Mouse (Mus musculus) heart, postnatal 0 days (tissue): Measurements from ENCODE around the gene Cnpy1. TPM values are rescaled to one million over a fixed set of nuclear protein-coding genes. Genes with fewer than 3 reads are reported as not detected.

ENCODE experiments used
- ATAC-seq: fragments of 200-750 bp; cut with Nextera tagmentation; 2 replicates; pipeline ENCODE4 v1.8.0; 2017; ENCODE audit warnings: low read depth, moderate number of reproducible peaks, moderate library complexity; ENCODE audit not compliant: insufficient read depth
- DNase-seq: peaks from one replicate; pipeline ENCODE4 v3.0.0-alpha.2; 2016; ENCODE audit warnings: low spot score
- H3K27ac ChIP-seq: fragments of 300-500 bp; sonication (generic); 2 replicates; pipeline ENCODE4 v1.5.1; 2014; ENCODE audit warnings: low read depth, mild to moderate bottlenecking
- H3K27me3 ChIP-seq: fragments of 300-500 bp; sonication (generic); 2 replicates; pipeline ENCODE4 v1.6.1; 2014; ENCODE audit warnings: low read length, mixed read lengths; ENCODE audit not compliant: control insufficient read depth, insufficient read depth
- H3K36me3 ChIP-seq: fragments of 300-500 bp; sonication (generic); replicated peaks from 2 replicates; pipeline ENCODE4 v1.6.1; 2014; ENCODE audit warnings: low read length, mixed read lengths; ENCODE audit not compliant: control insufficient read depth, insufficient read depth
- H3K4me1 ChIP-seq: fragments of 300-500 bp; sonication (generic); 2 replicates; pipeline ENCODE4 v1.6.1; 2014; ENCODE audit warnings: antibody characterized with exemption; ENCODE audit not compliant: control insufficient read depth, insufficient read depth
- H3K4me2 ChIP-seq: fragments of 300-500 bp; sonication (generic); 2 replicates; pipeline ENCODE4 v1.6.1; 2014; ENCODE audit warnings: low read depth, mild to moderate bottlenecking, low read length, moderate library complexity
- H3K4me3 ChIP-seq: fragments of 300-500 bp; sonication (generic); 2 replicates; pipeline ENCODE4 v1.5.1; 2014; ENCODE audit warnings: low read depth, low read length
- H3K9ac ChIP-seq: fragments of 300-500 bp; sonication (generic); replicated peaks from 2 replicates; pipeline ENCODE4 v1.6.1; 2014; ENCODE audit warnings: low read depth, low read length, mixed read lengths
- H3K9me3 ChIP-seq: fragments of 300-500 bp; sonication (generic); replicated peaks from 2 replicates; pipeline ENCODE4 v1.6.1; 2016; ENCODE audit warnings: low read length; ENCODE audit not compliant: control insufficient read depth
- CTCF ChIP-seq: IDR thresholded peaks from 2 replicates; pipeline ENCODE4 v1.5.1; 2016; ENCODE audit warnings: antibody characterized with exemption, control low read depth, low read depth
- EP300 ChIP-seq: IDR thresholded peaks from 2 replicates; pipeline ENCODE4 v1.6.1; 2016; ENCODE audit warnings: antibody characterized with exemption, low read depth
- WGBS: fragments of 180-500 bp; shearing (Covaris S2); extraction: QIAGEN DNeasy Blood & Tissue Kit; methylation state at CpG from one replicate; pipeline ENCODE4 v1.1.7; 2014; 5-methylcytosine and 5-hydroxymethylcytosine counted together
- polyA plus RNA-seq: library from polyadenylated mRNA; unstranded; fragments of >200 nt; fragmentation: Nextera tagmentation; extraction: Ambion mirVana; gene quantifications from 2 replicates; pipeline ENCODE4 v1.2.1, GENCODE M21; 2015
- total RNA-seq: library from RNA; depleted of rRNA; stranded (reverse); fragments of >200 nt; gene quantifications from 2 replicates; pipeline ENCODE4 v1.2.3, GENCODE M21; 2014; ENCODE audit warnings: low replicate concordance

Cnpy1 gene
- total and polyA plus RNA-seq, 2 experiments from 2014 or later = not detected

GRCm38 (mm10) chr5:28166256-28167231 is 79.1 kb downstream of the Cnpy1 start:
- H3K4me2 ChIP-seq = peak overlapping the region; percentile 89
- 0 out of 2 replicates have a peak, but pooled peaks have one; percentile 17 for ATAC-seq
- under 1% methylated on average over 97 of the region's 111 CpGs for WGBS
- no peak for TF ChIP-seq CTCF
- no peak for TF ChIP-seq EP300
- H3K36me3 ChIP-seq = no peaks in the 10 kb centered on the region
- H3K9me3 ChIP-seq = no peaks in the 10 kb centered on the region
- no peak overlapping the region for H3K27ac ChIP-seq
- H3K27me3 ChIP-seq = peaks cover 97% of the 10 kb centered on the region
- peaks cover 6% of the 10 kb centered on the region for H3K4me1 ChIP-seq
- peak overlapping the region; percentile 40 for H3K4me3 ChIP-seq
- H3K9ac ChIP-seq = no peak overlapping the region
- no peak for DNase-seq

GRCm38 (mm10) chr5:28165358-28166255 is 80.0 kb downstream of the Cnpy1 start, which contains the start of gene En2:
Gene En2, plus strand, starts transcription at chr5:28165694.
- Histone ChIP-seq H3K9ac (no peak within 1 kb of the TSS; the same call in 1 of the 2 replicates), H3K27ac (no peak within 1 kb of the TSS), H3K4me1 (peaks cover 6% of the 10 kb centered on the region), H3K4me2 (peak within 1 kb of the TSS; percentile 89), H3K36me3 (no peaks in the 10 kb centered on the region), H3K27me3 (peaks cover 98% of the 10 kb centered on the region), H3K9me3 (no peaks in the 10 kb centered on the region), H3K4me3 (peak within 1 kb of the TSS; percentile 40)
- DNase-seq (no peak), ATAC-seq (peak; percentile 54)
- TF ChIP-seq CTCF (no peak), EP300 (no peak)
- WGBS = under 1% methylated on average over 88 of the region's 113 CpGs

GRCm38 (mm10) chr5:28163926-28164325 is 81.7 kb downstream of the Cnpy1 start:
- H3K4me3 ChIP-seq = no peak overlapping the region
- 28% methylated on average over 1 of the region's 1 CpGs for WGBS
- H3K9me3 ChIP-seq = no peaks in the 10 kb centered on the region
- DNase-seq = no peak
- no peak overlapping the region for H3K9ac ChIP-seq
- no peak overlapping the region for H3K4me2 ChIP-seq
- peaks cover 99% of the 10 kb centered on the region for H3K27me3 ChIP-seq
- no peak for ATAC-seq
- no peak overlapping the region for H3K27ac ChIP-seq
- TF ChIP-seq EP300 (no peak), CTCF (no peak)
- H3K4me1 ChIP-seq = peaks cover 6% of the 10 kb centered on the region
- no peaks in the 10 kb centered on the region for H3K36me3 ChIP-seq

- H3K36me3 ChIP-seq = no peaks in the 10 kb centered on the region
- no peaks in the 10 kb centered on the region for H3K9me3 ChIP-seq
- H3K27me3 ChIP-seq = peaks cover 99% of the 10 kb centered on the region
- no peak overlapping the region for H3K9ac ChIP-seq
- ATAC-seq = no peak
- H3K4me2 ChIP-seq = peak overlapping the region; percentile 10
- peak overlapping the region; percentile 15 for H3K4me3 ChIP-seq
- 1% methylated on average over 24 of the region's 24 CpGs for WGBS
- no peak for TF ChIP-seq CTCF
- no peak for TF ChIP-seq EP300
- peaks cover 6% of the 10 kb centered on the region for H3K4me1 ChIP-seq
- DNase-seq = no peak
- H3K27ac ChIP-seq = no peak overlapping the region
These were observed 83.6 kb downstream of the Cnpy1 start for GRCm38 (mm10) chr5:28161938-28162402.

GRCm38 (mm10) chr5:28161383-28161937 is 84.1 kb downstream of the Cnpy1 start:
- H3K9ac ChIP-seq = no peak overlapping the region
- peaks cover 6% of the 10 kb centered on the region for H3K4me1 ChIP-seq
- peaks cover 99% of the 10 kb centered on the region for H3K27me3 ChIP-seq
- H3K9me3 ChIP-seq = no peaks in the 10 kb centered on the region
- 5% methylated on average over 20 of the region's 20 CpGs for WGBS
- no peak overlapping the region for H3K27ac ChIP-seq
- ATAC-seq (no peak), DNase-seq (no peak)
- H3K36me3 ChIP-seq = no peaks in the 10 kb centered on the region
- TF ChIP-seq CTCF = no peak
- peak overlapping the region; percentile 10 for H3K4me2 ChIP-seq
- H3K4me3 ChIP-seq = peak overlapping the region; percentile 15
